Mouse (Mus musculus) CD4-positive naive resting alpha-beta T cell, adult 57 days (primary cell): Measurements from ENCODE around the gene Abcc5. TPM values are rescaled to one million over a fixed set of nuclear protein-coding genes. Genes with fewer than 3 reads are reported as not detected.

ENCODE experiments used
- total RNA-seq: library from RNA; stranded (reverse); gene quantifications from one replicate; pipeline ENCODE4 v1.2.4, GENCODE M21; 2023

The Abcc5 gene
- 55.5 TPM for total RNA-seq

GRCm38 (mm10) chr16:20425855-20426598 is at the start of gene Abcc5:
Gene Abcc5, minus strand, starts transcription at chr16:20426394.

GRCm38 (mm10) chr16:20325286-20325685 is 100.9 kb downstream of the Abcc5 start, which contains the start of gene Cyp2ab1:
Gene Cyp2ab1, minus strand, starts transcription at chr16:20325404.

GRCm38 (mm10) chr16:20301770-20302649 is 124.2 kb downstream of the Abcc5 start, which contains the start of gene Parl:
Gene Parl, minus strand, starts transcription at chr16:20302387.

Other genes with a start within 250 kb of the Abcc5 start
- not detected for gene Map6d1, start 185.0 kb downstream of the Abcc5 start, total RNA-seq
- gene Parl, start 124.0 kb downstream of the Abcc5 start, total RNA-seq: 79.1 TPM
- gene Cyp2ab1, start 101.0 kb downstream of the Abcc5 start, total RNA-seq: 0.74 TPM
- 57.6 TPM for gene Eif2b5, start 72.4 kb upstream of the Abcc5 start, total RNA-seq
- 39.1 TPM for gene Dvl3, start 90.6 kb upstream of the Abcc5 start, total RNA-seq
- gene Ap2m1, start 109.1 kb upstream of the Abcc5 start, total RNA-seq: 175 TPM
- 116 TPM for gene Abcf3, start 122.2 kb upstream of the Abcc5 start, total RNA-seq
- gene Vwa5b2, start 163.1 kb upstream of the Abcc5 start, total RNA-seq: 1.3 TPM
- 9.0 TPM for gene Eef1akmt4, start 185.2 kb upstream of the Abcc5 start, total RNA-seq
- gene Gm49333, start 185.2 kb upstream of the Abcc5 start, total RNA-seq: not detected
- gene Alg3, start 185.3 kb upstream of the Abcc5 start, total RNA-seq: 11.4 TPM
- gene Camk2n2, start 194.9 kb upstream of the Abcc5 start, total RNA-seq: not detected
- gene Ece2, start 203.4 kb upstream of the Abcc5 start, total RNA-seq: not detected
- gene Psmd2, start 225.3 kb upstream of the Abcc5 start, total RNA-seq: 111 TPM
- gene Eif4g1, start 241.9 kb upstream of the Abcc5 start, total RNA-seq: 335 TPM